Mouse (Mus musculus): Measurements from ENCODE around the gene Wdsub1. TPM values are rescaled to one million over a fixed set of nuclear protein-coding genes. Genes with fewer than 3 reads are reported as not detected.

Gene Wdsub1
- total and polyA plus RNA-seq, 2 experiments from 2014 or later: 24.1 to 84.9 TPM

- DNase-seq (ENCODE audit: low spot score): no peak
- H3K9ac ChIP-seq (replicated peaks; ENCODE audit: low read length): no peak overlapping the region
- H3K36me3 ChIP-seq (ENCODE audit: insufficient read depth, low read length): peaks cover 14% of the 10 kb centered on the region
- H3K4me3 ChIP-seq (ENCODE audit: low read length): no peak overlapping the region
- no peak overlapping the region for H3K4me2 ChIP-seq (ENCODE audit: low read depth, low read length)
- no peak for TF ChIP-seq CTCF (IDR thresholded peaks at IDR 0.05; ENCODE audit: low read depth)
- H3K9me3 ChIP-seq (ENCODE audit: low read length): no peaks in the 10 kb centered on the region
- 68% methylated on average over 7 of the region's 7 CpGs for WGBS
- no peaks in the 10 kb centered on the region for H3K4me1 ChIP-seq (ENCODE audit: insufficient read depth, low read length)
- no peaks in the 10 kb centered on the region for H3K27me3 ChIP-seq (ENCODE audit: insufficient read depth, low read length)
- H3K27ac ChIP-seq: no peak overlapping the region
- ATAC-seq: no peak
These were observed 14.0 kb upstream of the Wdsub1 start for GRCm38 (mm10) chr2:59896400-59896799.

GRCm38 (mm10) chr2:59889699-59890098 is 7.3 kb upstream of the Wdsub1 start:
- TF ChIP-seq CTCF (IDR thresholded peaks at IDR 0.05; ENCODE audit: low read depth): no peak
- Histone ChIP-seq H3K27ac (no peak overlapping the region), H3K4me3 (ENCODE audit: low read length) (no peak overlapping the region), H3K4me1 (ENCODE audit: insufficient read depth, low read length) (no peaks in the 10 kb centered on the region), H3K27me3 (ENCODE audit: insufficient read depth, low read length) (no peaks in the 10 kb centered on the region), H3K36me3 (ENCODE audit: insufficient read depth, low read length) (no peaks in the 10 kb centered on the region), H3K9ac (replicated peaks; ENCODE audit: low read length) (no peak overlapping the region), H3K4me2 (ENCODE audit: low read depth, low read length) (no peak overlapping the region), H3K9me3 (ENCODE audit: low read length) (no peaks in the 10 kb centered on the region)
- 86% methylated on average over 6 of the region's 6 CpGs for WGBS
- ATAC-seq (no peak), DNase-seq (ENCODE audit: low spot score) (no peak)

GRCm38 (mm10) chr2:59882742-59883281 is 421 bp upstream of the Wdsub1 start:
- DNase-seq (ENCODE audit: low spot score): no peak
- Histone ChIP-seq H3K9ac (replicated peaks; ENCODE audit: low read length) (0 out of 2 replicates have a peak overlapping the region, but pooled peaks have one; percentile 57), H3K27ac (no peak overlapping the region), H3K36me3 (ENCODE audit: insufficient read depth, low read length) (no peaks in the 10 kb centered on the region), H3K4me1 (ENCODE audit: insufficient read depth, low read length) (no peaks in the 10 kb centered on the region), H3K9me3 (ENCODE audit: low read length) (no peaks in the 10 kb centered on the region), H3K4me2 (ENCODE audit: low read depth, low read length) (peak overlapping the region; percentile 77), H3K4me3 (ENCODE audit: low read length) (peak overlapping the region; percentile 65), H3K27me3 (ENCODE audit: insufficient read depth, low read length) (no peaks in the 10 kb centered on the region)
- TF ChIP-seq CTCF (IDR thresholded peaks at IDR 0.05; ENCODE audit: low read depth): no peak
- peak; percentile 34 for ATAC-seq
- WGBS: 65% methylated on average over 8 of the region's 8 CpGs

- peak overlapping the region; percentile 57; the same call in 1 of the 2 replicates for H3K9ac ChIP-seq (replicated peaks; ENCODE audit: low read length)
- no peaks in the 10 kb centered on the region for H3K36me3 ChIP-seq (ENCODE audit: insufficient read depth, low read length)
- no peak overlapping the region for H3K27ac ChIP-seq
- no peak for TF ChIP-seq CTCF (IDR thresholded peaks at IDR 0.05; ENCODE audit: low read depth)
- DNase-seq (ENCODE audit: low spot score) (no peak), ATAC-seq (no peak)
- peak overlapping the region; percentile 65; the same call in 1 of the 2 replicates for H3K4me3 ChIP-seq (ENCODE audit: low read length)
- WGBS: 77% methylated on average over 6 of the region's 6 CpGs
- H3K4me2 ChIP-seq (ENCODE audit: low read depth, low read length): peak overlapping the region; percentile 77
- no peaks in the 10 kb centered on the region for H3K9me3 ChIP-seq (ENCODE audit: low read length)
- H3K27me3 ChIP-seq (ENCODE audit: insufficient read depth, low read length): no peaks in the 10 kb centered on the region
- H3K4me1 ChIP-seq (ENCODE audit: insufficient read depth, low read length): no peaks in the 10 kb centered on the region
These were observed 987 bp downstream of the Wdsub1 start for GRCm38 (mm10) chr2:59881404-59881803.

GRCm38 (mm10) chr2:59878221-59878620 is 4.2 kb downstream of the Wdsub1 start:
- H3K9ac ChIP-seq (replicated peaks; ENCODE audit: low read length): no peak overlapping the region
- ATAC-seq (no peak), DNase-seq (ENCODE audit: low spot score) (no peak)
- 75% methylated on average over 19 of the region's 19 CpGs for WGBS
- no peaks in the 10 kb centered on the region for H3K36me3 ChIP-seq (ENCODE audit: insufficient read depth, low read length)
- TF ChIP-seq CTCF (IDR thresholded peaks at IDR 0.05; ENCODE audit: low read depth): no peak
- no peaks in the 10 kb centered on the region for H3K27me3 ChIP-seq (ENCODE audit: insufficient read depth, low read length)
- H3K4me3 ChIP-seq (ENCODE audit: low read length): no peak overlapping the region
- H3K9me3 ChIP-seq (ENCODE audit: low read length): no peaks in the 10 kb centered on the region
- no peak overlapping the region for H3K27ac ChIP-seq
- no peak overlapping the region for H3K4me2 ChIP-seq (ENCODE audit: low read depth, low read length)
- no peaks in the 10 kb centered on the region for H3K4me1 ChIP-seq (ENCODE audit: insufficient read depth, low read length)

GRCm38 (mm10) chr2:59877335-59877734 is 5.1 kb downstream of the Wdsub1 start:
- H3K9ac ChIP-seq (replicated peaks; ENCODE audit: low read length): no peak overlapping the region
- 81% methylated on average over 4 of the region's 4 CpGs for WGBS
- ATAC-seq (no peak), DNase-seq (ENCODE audit: low spot score) (no peak)
- H3K9me3 ChIP-seq (ENCODE audit: low read length): no peaks in the 10 kb centered on the region
- H3K36me3 ChIP-seq (ENCODE audit: insufficient read depth, low read length): no peaks in the 10 kb centered on the region
- no peak overlapping the region for H3K4me2 ChIP-seq (ENCODE audit: low read depth, low read length)
- no peaks in the 10 kb centered on the region for H3K4me1 ChIP-seq (ENCODE audit: insufficient read depth, low read length)
- H3K27me3 ChIP-seq (ENCODE audit: insufficient read depth, low read length): no peaks in the 10 kb centered on the region
- H3K4me3 ChIP-seq (ENCODE audit: low read length): no peak overlapping the region
- no peak overlapping the region for H3K27ac ChIP-seq
- no peak for TF ChIP-seq CTCF (IDR thresholded peaks at IDR 0.05; ENCODE audit: low read depth)

- DNase-seq (ENCODE audit: low spot score): no peak
- Histone ChIP-seq H3K27me3 (ENCODE audit: insufficient read depth, low read length) (no peaks in the 10 kb centered on the region), H3K9me3 (ENCODE audit: low read length) (no peaks in the 10 kb centered on the region), H3K36me3 (ENCODE audit: insufficient read depth, low read length) (no peaks in the 10 kb centered on the region), H3K4me2 (ENCODE audit: low read depth, low read length) (no peak overlapping the region), H3K9ac (replicated peaks; ENCODE audit: low read length) (no peak overlapping the region), H3K4me1 (ENCODE audit: insufficient read depth, low read length) (no peaks in the 10 kb centered on the region), H3K27ac (no peak overlapping the region), H3K4me3 (ENCODE audit: low read length) (no peak overlapping the region)
- ATAC-seq: no peak
- no peak for TF ChIP-seq CTCF (IDR thresholded peaks at IDR 0.05; ENCODE audit: low read depth)
- WGBS: 93% methylated on average over 15 of the region's 15 CpGs
These were observed 5.9 kb downstream of the Wdsub1 start for GRCm38 (mm10) chr2:59876482-59876881.

All from hindbrain, postnatal 0 days (tissue).